Comparison of ENCODE assay signal across 16 mouse cellular contexts in genomic region chr1:76786871-76787270, GRCm38 (mm10).
"Had no signal": no experiment of that assay in that cellular context is flagged by ENCODE, and none has a peak within 500 bp of the region (broad histone marks: within the 10 kb centered on the region; RNA-seq: fewer than 3 reads in every experiment).

No protein-coding gene starts in this region.

- DNase-seq: heart, postnatal 10 days; heart, postnatal 14 days; heart, postnatal 36 days; heart, postnatal 4 days; kidney, adult 11 months; kidney, adult 18-20 months; kidney, adult 2 months; kidney, adult 8-10 months; kidney, adult 9 months; kidney, postnatal 10 days; kidney, postnatal 14 days; kidney, postnatal 25 days; kidney, postnatal 36 days; kidney, postnatal 4 days; layer of hippocampus, adult 9-11 months; layer of hippocampus, postnatal 36 days had no signal
